Comparison of ENCODE assay signal across 10 mouse cellular contexts in the genomic region with DNA sequence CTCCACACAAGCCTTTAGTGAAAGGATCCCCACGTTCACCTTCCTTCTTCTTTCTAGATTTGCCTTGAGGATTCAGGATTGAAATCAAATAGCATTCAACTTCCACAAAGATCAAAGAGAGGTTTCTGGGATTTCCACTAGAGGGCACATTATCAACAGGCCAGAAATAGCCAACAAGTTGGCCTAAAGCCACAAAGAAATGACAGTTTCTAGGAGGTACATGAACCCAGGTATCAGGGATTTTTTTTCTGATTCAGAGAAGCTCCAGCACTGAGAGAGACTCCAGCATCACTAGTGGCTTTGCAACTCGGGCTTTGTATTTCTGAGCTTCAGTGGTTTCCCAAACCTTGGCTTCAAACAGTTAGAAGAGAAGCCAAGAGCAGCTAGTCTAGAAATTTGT.
DNase-seq lines count a peak whose midpoint lies in the region; ATAC-seq and TF ChIP-seq lines count a peak whose summit lies in the region.
"Had no signal": no experiment of that assay in that cellular context is flagged by ENCODE, and none has a peak within 500 bp of the region (broad histone marks: within the 10 kb centered on the region; RNA-seq: fewer than 3 reads in every experiment).

No protein-coding gene starts in this region.

- no peak overlapping the region for H3K9ac ChIP-seq in midbrain, postnatal 0 days (replicated peaks; ENCODE audit: low read length, poor library complexity, severe bottlenecking)
- no peak overlapping the region for H3K9ac ChIP-seq in midbrain, embryonic 16.5 days (ENCODE audit: low read depth, low read length)
- H3K9ac ChIP-seq: hindbrain, embryonic 15.5 days had no signal

- H3K4me2 ChIP-seq in midbrain, postnatal 0 days (ENCODE audit: low read depth, low read length, poor library complexity, severe bottlenecking): no peak overlapping the region
- H3K4me2 ChIP-seq in midbrain, embryonic 16.5 days (ENCODE audit: low read length): no peak overlapping the region
- H3K4me2 ChIP-seq: hindbrain, embryonic 15.5 days had no signal

- no peak for TF ChIP-seq POLR2A in cortical plate, adult 2 months (IDR thresholded peaks at IDR 0.05; ENCODE audit: extremely low read depth, insufficient read depth, low read length)

- 37% methylated on average over 2 of the region's 2 CpGs for WGBS in midbrain, postnatal 0 days
- WGBS in midbrain, embryonic 16.5 days: 39% methylated on average over 2 of the region's 2 CpGs

- no peaks in the 10 kb centered on the region for H3K27me3 ChIP-seq in midbrain, postnatal 0 days (ENCODE audit: insufficient read depth, low read length)
- H3K27me3 ChIP-seq in midbrain, embryonic 16.5 days (ENCODE audit: control insufficient read depth, insufficient read depth, low read depth, low read length): no peaks in the 10 kb centered on the region
- H3K27me3 ChIP-seq: hindbrain, embryonic 15.5 days had no signal

- no peaks in the 10 kb centered on the region for H3K4me1 ChIP-seq in midbrain, postnatal 0 days (ENCODE audit: insufficient read depth, low read length)
- no peaks in the 10 kb centered on the region for H3K4me1 ChIP-seq in midbrain, embryonic 16.5 days (ENCODE audit: control insufficient read depth, insufficient read depth, low read length)
- H3K4me1 ChIP-seq in cortical plate, adult 2 months (ENCODE audit: control insufficient read depth, insufficient read depth, low read length): no peaks in the 10 kb centered on the region
- H3K4me1 ChIP-seq: hindbrain, embryonic 15.5 days had no signal

- ATAC-seq in midbrain, postnatal 0 days (ENCODE audit: low FRiP score): no peak
- ATAC-seq in midbrain, embryonic 16.5 days: no peak

- TF ChIP-seq CTCF in midbrain, postnatal 0 days (IDR thresholded peaks at IDR 0.05): peak; percentile 73
- peak; percentile 36; the same call in 1 of the 2 replicates for TF ChIP-seq CTCF in cortical plate, adult 2 months (IDR thresholded peaks at IDR 0.05; ENCODE audit: extremely low read depth, insufficient read depth, low read length)

- no peak overlapping the region for H3K4me3 ChIP-seq in midbrain, postnatal 0 days (ENCODE audit: low read depth, low read length)
- no peak overlapping the region for H3K4me3 ChIP-seq in midbrain, embryonic 16.5 days (ENCODE audit: low read depth, low read length)
- H3K4me3 ChIP-seq in cortical plate, adult 2 months (ENCODE audit: insufficient read depth, low read length): no peak overlapping the region
- H3K4me3 ChIP-seq: hindbrain, embryonic 15.5 days; myocyte had no signal

- DNase-seq in heart, adult 18-20 months: peak; percentile 28 to 53
- no peak for DNase-seq in heart, adult 11 months
- peak; percentile 79 for DNase-seq in midbrain, postnatal 0 days (ENCODE audit: low spot score)
- peak; percentile 68 for DNase-seq in retina, embryonic 14.5 days (ENCODE audit: low spot score)
- no peak for DNase-seq in urinary bladder, adult 2 months (ENCODE audit: low spot score)
- no peak for DNase-seq in natural killer cell, adult 2 months (ENCODE audit: low spot score in 2 of 2)

- H3K27ac ChIP-seq in midbrain, postnatal 0 days (ENCODE audit: low read depth, low read length): no peak overlapping the region
- H3K27ac ChIP-seq in midbrain, embryonic 16.5 days (ENCODE audit: low read length): no peak overlapping the region
- no peak overlapping the region for H3K27ac ChIP-seq in cortical plate, adult 2 months (ENCODE audit: insufficient read depth, low read length)
- H3K27ac ChIP-seq: hindbrain, embryonic 15.5 days had no signal

- H3K36me3 ChIP-seq in midbrain, postnatal 0 days (ENCODE audit: insufficient read depth, low read length): no peaks in the 10 kb centered on the region
- no peaks in the 10 kb centered on the region for H3K36me3 ChIP-seq in midbrain, embryonic 16.5 days (ENCODE audit: control insufficient read depth, insufficient read depth, low read length)
- H3K36me3 ChIP-seq: hindbrain, embryonic 15.5 days had no signal

- H3K9me3 ChIP-seq in midbrain, postnatal 0 days (ENCODE audit: low read length): no peaks in the 10 kb centered on the region
- H3K9me3 ChIP-seq in midbrain, embryonic 16.5 days (replicated peaks; ENCODE audit: control insufficient read depth, low read length, poor library complexity, severe bottlenecking): no peaks in the 10 kb centered on the region
- H3K9me3 ChIP-seq: hindbrain, embryonic 15.5 days had no signal

Comparison
In these comparisons a context has a peak if more than half of its experiments do, and no peak if none do; other contexts are left out.
1. DNase-seq: peak in heart, adult 18-20 months (2 of 2), midbrain, postnatal 0 days (single experiment) and retina, embryonic 14.5 days (single experiment); none in heart, adult 11 months (single experiment), urinary bladder, adult 2 months (single experiment) and natural killer cell, adult 2 months (0 of 2).